ENCODE assay signal across 21 mouse cellular contexts in the genomic region with DNA sequence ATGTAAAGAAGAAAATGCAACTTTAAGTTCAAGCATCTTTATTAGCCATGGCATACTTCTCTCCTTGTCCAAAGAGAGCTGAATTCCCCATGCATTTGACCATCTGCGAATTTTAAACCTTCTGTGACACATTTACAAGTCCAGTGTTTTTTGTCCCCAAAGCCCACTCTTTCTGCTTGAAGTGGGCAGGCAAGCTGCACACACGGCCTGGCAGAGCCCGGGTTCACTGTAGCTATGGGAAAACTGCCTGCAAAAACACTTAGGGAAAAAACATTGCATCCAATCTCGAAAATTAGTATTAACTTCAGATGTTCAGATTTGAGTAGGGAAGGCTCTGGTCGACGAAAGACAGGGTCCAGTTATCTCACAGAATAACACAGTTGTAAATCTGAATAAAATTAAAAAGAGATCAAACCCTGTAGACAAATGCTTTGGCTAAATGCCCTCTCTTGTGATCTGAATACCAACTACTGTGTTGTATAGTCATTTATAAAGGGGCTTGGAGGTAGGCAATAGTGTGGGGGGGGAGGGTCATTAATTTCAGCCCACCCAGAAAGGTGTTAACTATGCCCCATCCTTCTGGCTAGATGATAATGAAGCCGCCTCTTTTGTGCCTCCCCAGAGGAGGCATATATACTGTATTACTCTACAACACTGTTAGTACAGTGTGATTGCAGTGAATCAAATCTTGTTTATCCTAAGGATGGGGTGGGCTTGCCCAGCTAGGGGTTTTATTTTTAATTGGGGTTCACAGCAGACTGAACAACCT.
DNase-seq lines count a peak whose midpoint lies in the region; ATAC-seq and TF ChIP-seq lines count a peak whose summit lies in the region.
"Had no signal": no experiment of that assay in that cellular context is flagged by ENCODE, and none has a peak within 500 bp of the region (broad histone marks: within the 10 kb centered on the region; RNA-seq: fewer than 3 reads in every experiment).

No protein-coding gene starts in this region.

- H3K36me3 ChIP-seq in midbrain, embryonic 12.5 days: no peaks in the 10 kb centered on the region
- H3K36me3 ChIP-seq in midbrain, embryonic 16.5 days (ENCODE audit: control insufficient read depth, insufficient read depth, low read length): no peaks in the 10 kb centered on the region
- no peaks in the 10 kb centered on the region for H3K36me3 ChIP-seq in forebrain, embryonic 14.5 days (ENCODE audit: control insufficient read depth, insufficient read depth, low read length)
- no peaks in the 10 kb centered on the region for H3K36me3 ChIP-seq in hindbrain, postnatal 0 days (ENCODE audit: insufficient read depth, low read length)
- H3K36me3 ChIP-seq in neural tube, embryonic 14.5 days (ENCODE audit: control insufficient read depth, insufficient read depth, low read length): no peaks in the 10 kb centered on the region
- H3K36me3 ChIP-seq: embryonic facial prominence, embryonic 15.5 days; hindbrain, embryonic 15.5 days; limb, embryonic 10.5 days; liver, embryonic 15.5 days had no signal

- 69% methylated on average over 7 of the region's 7 CpGs for WGBS in midbrain, embryonic 12.5 days
- 51% methylated on average over 7 of the region's 7 CpGs for WGBS in midbrain, embryonic 16.5 days
- 14% methylated on average over 7 of the region's 7 CpGs for WGBS in forebrain, embryonic 14.5 days
- 40% methylated on average over 7 of the region's 7 CpGs for WGBS in hindbrain, postnatal 0 days
- 44% methylated on average over 7 of the region's 7 CpGs for WGBS in neural tube, embryonic 14.5 days

- TF ChIP-seq CTCF in hindbrain, postnatal 0 days (IDR thresholded peaks at IDR 0.05; ENCODE audit: low read depth): no peak

- peaks cover 15% of the 10 kb centered on the region for H3K27me3 ChIP-seq in midbrain, embryonic 12.5 days
- no peaks in the 10 kb centered on the region for H3K27me3 ChIP-seq in midbrain, embryonic 16.5 days (ENCODE audit: control insufficient read depth, insufficient read depth, low read depth, low read length)
- H3K27me3 ChIP-seq in forebrain, embryonic 14.5 days (replicated peaks; ENCODE audit: control insufficient read depth, insufficient read depth, low read length): no peaks in the 10 kb centered on the region
- H3K27me3 ChIP-seq in hindbrain, postnatal 0 days (ENCODE audit: insufficient read depth, low read length): no peaks in the 10 kb centered on the region
- H3K27me3 ChIP-seq in neural tube, embryonic 14.5 days (ENCODE audit: control insufficient read depth, insufficient read depth, low read length): no peaks in the 10 kb centered on the region
- H3K27me3 ChIP-seq: embryonic facial prominence, embryonic 15.5 days; liver, embryonic 15.5 days had no signal

- no peak overlapping the region for H3K9ac ChIP-seq in midbrain, embryonic 12.5 days (replicated peaks)
- no peak overlapping the region for H3K9ac ChIP-seq in midbrain, embryonic 16.5 days (ENCODE audit: low read depth, low read length)
- no peak overlapping the region for H3K9ac ChIP-seq in forebrain, embryonic 14.5 days (ENCODE audit: low read length)
- H3K9ac ChIP-seq in hindbrain, postnatal 0 days (replicated peaks; ENCODE audit: low read length): no peak overlapping the region
- H3K9ac ChIP-seq in neural tube, embryonic 14.5 days (replicated peaks; ENCODE audit: low read depth, low read length): no peak overlapping the region
- H3K9ac ChIP-seq: embryonic facial prominence, embryonic 15.5 days; hindbrain, embryonic 15.5 days; liver, embryonic 15.5 days had no signal

- H3K4me2 ChIP-seq in midbrain, embryonic 12.5 days (replicated peaks): no peak overlapping the region
- no peak overlapping the region for H3K4me2 ChIP-seq in midbrain, embryonic 16.5 days (ENCODE audit: low read length)
- no peak overlapping the region for H3K4me2 ChIP-seq in forebrain, embryonic 14.5 days (ENCODE audit: low read length)
- no peak overlapping the region for H3K4me2 ChIP-seq in hindbrain, postnatal 0 days (ENCODE audit: low read depth, low read length)
- H3K4me2 ChIP-seq in neural tube, embryonic 14.5 days (ENCODE audit: low read depth, low read length): no peak overlapping the region
- H3K4me2 ChIP-seq: embryonic facial prominence, embryonic 15.5 days; heart, embryonic 11.5 days; hindbrain, embryonic 15.5 days; liver, embryonic 15.5 days had no signal

- H3K4me3 ChIP-seq in midbrain, embryonic 12.5 days: no peak overlapping the region
- H3K4me3 ChIP-seq in midbrain, embryonic 16.5 days (ENCODE audit: low read depth, low read length): no peak overlapping the region
- H3K4me3 ChIP-seq in forebrain, embryonic 14.5 days (ENCODE audit: low read depth, low read length): no peak overlapping the region
- no peak overlapping the region for H3K4me3 ChIP-seq in hindbrain, postnatal 0 days (ENCODE audit: low read length)
- no peak overlapping the region for H3K4me3 ChIP-seq in neural tube, embryonic 14.5 days (ENCODE audit: low read depth, low read length)
- H3K4me3 ChIP-seq: embryonic facial prominence, embryonic 15.5 days; hindbrain, embryonic 15.5 days; limb, embryonic 10.5 days; liver, embryonic 15.5 days had no signal

- peak; percentile 87 for DNase-seq in forebrain, embryonic 14.5 days (ENCODE audit: low spot score)
- DNase-seq in hindbrain, postnatal 0 days (ENCODE audit: low spot score): peak; percentile 34
- DNase-seq in urinary bladder, postnatal 25 days (ENCODE audit: low spot score): no peak
- DNase-seq: adrenal gland, postnatal 10 days; cerebellum, adult 9-10 months; gastrocnemius, postnatal 14 days; heart, adult 11 months; liver; lung, postnatal 4 days; thymus, adult 2 months; thymus, postnatal 4 days had no signal

- H3K9me3 ChIP-seq in midbrain, embryonic 12.5 days: no peaks in the 10 kb centered on the region
- H3K9me3 ChIP-seq in midbrain, embryonic 16.5 days (replicated peaks; ENCODE audit: control insufficient read depth, low read length, poor library complexity, severe bottlenecking): no peaks in the 10 kb centered on the region
- H3K9me3 ChIP-seq in forebrain, embryonic 14.5 days (replicated peaks; ENCODE audit: control insufficient read depth, low read length): no peaks in the 10 kb centered on the region
- no peaks in the 10 kb centered on the region for H3K9me3 ChIP-seq in hindbrain, postnatal 0 days (ENCODE audit: low read length)
- no peaks in the 10 kb centered on the region for H3K9me3 ChIP-seq in neural tube, embryonic 14.5 days (ENCODE audit: control insufficient read depth, low read length)
- H3K9me3 ChIP-seq: embryonic facial prominence, embryonic 15.5 days; hindbrain, embryonic 15.5 days; limb, embryonic 10.5 days; liver, embryonic 15.5 days had no signal

- ATAC-seq in midbrain, embryonic 12.5 days (ENCODE audit: low FRiP score, low read depth): peak; percentile 78
- no peak for ATAC-seq in midbrain, embryonic 16.5 days
- ATAC-seq in forebrain, embryonic 14.5 days: peak; percentile 94
- ATAC-seq in hindbrain, postnatal 0 days: no peak
- peak; percentile 68; the same call in 1 of the 2 replicates for ATAC-seq in neural tube, embryonic 14.5 days (ENCODE audit: low read depth)
- no peak for ATAC-seq in megakaryocyte-erythroid progenitor cell, adult 5-6 weeks (replicated peaks; ENCODE audit: low FRiP score, low TSS enrichment, poor library complexity, severe bottlenecking)
- ATAC-seq: intestine, embryonic 16.5 days had no signal

- no peak overlapping the region for H3K27ac ChIP-seq in midbrain, embryonic 12.5 days (replicated peaks)
- H3K27ac ChIP-seq in midbrain, embryonic 16.5 days (ENCODE audit: low read length): no peak overlapping the region
- no peak overlapping the region; the same call in 1 of the 2 replicates for H3K27ac ChIP-seq in forebrain, embryonic 14.5 days (ENCODE audit: low read depth, low read length)
- H3K27ac ChIP-seq in hindbrain, postnatal 0 days: no peak overlapping the region
- H3K27ac ChIP-seq in neural tube, embryonic 14.5 days (ENCODE audit: low read depth, low read length): no peak overlapping the region
- H3K27ac ChIP-seq: embryonic facial prominence, embryonic 15.5 days; hindbrain, embryonic 15.5 days; limb, embryonic 10.5 days; liver, embryonic 15.5 days had no signal

- peaks cover 10% of the 10 kb centered on the region for H3K4me1 ChIP-seq in midbrain, embryonic 12.5 days
- H3K4me1 ChIP-seq in midbrain, embryonic 16.5 days (ENCODE audit: control insufficient read depth, insufficient read depth, low read length): no peaks in the 10 kb centered on the region
- H3K4me1 ChIP-seq in forebrain, embryonic 14.5 days (ENCODE audit: control insufficient read depth, insufficient read depth, low read length): peaks cover 6% of the 10 kb centered on the region; the same call in 1 of the 2 replicates
- H3K4me1 ChIP-seq in hindbrain, postnatal 0 days (ENCODE audit: insufficient read depth, low read length): no peaks in the 10 kb centered on the region
- no peaks in the 10 kb centered on the region for H3K4me1 ChIP-seq in neural tube, embryonic 14.5 days (ENCODE audit: control insufficient read depth, insufficient read depth, low read length)
- H3K4me1 ChIP-seq: embryonic facial prominence, embryonic 15.5 days; hindbrain, embryonic 15.5 days; liver, embryonic 15.5 days had no signal

Comparison
In these comparisons a context has a peak if more than half of its experiments do, and no peak if none do; other contexts are left out.
1. ATAC-seq: peak in midbrain, embryonic 12.5 days (single experiment), forebrain, embryonic 14.5 days (single experiment) and neural tube, embryonic 14.5 days (single experiment); none in midbrain, embryonic 16.5 days (single experiment), hindbrain, postnatal 0 days (single experiment) and megakaryocyte-erythroid progenitor cell, adult 5-6 weeks (single experiment).